Mouse (Mus musculus): ENCODE results near the gene 6430531B16Rik. TPM values are rescaled to one million over a fixed set of nuclear protein-coding genes. Genes with fewer than 3 reads are reported as not detected.

Gene 6430531B16Rik
- total RNA-seq, 2 experiments from 2014 or later: 1.3 to 1.5 TPM

GRCm38 (mm10) chr7:139944291-139945240, 34.0 kb downstream of the 6430531B16Rik start:
- Histone ChIP-seq H3K27ac (no peak overlapping the region), H3K4me3 (peak overlapping the region; percentile 18; the same call in 1 of the 2 replicates)
- no peak for TF ChIP-seq CTCF (conservative IDR thresholded peaks at IDR 0.05)
- no peak for DNase-seq (ENCODE audit: low spot score in 2 of 2)

- H3K4me3 ChIP-seq: peak within 1 kb of the TSS; percentile 18; the same call in 1 of the 2 replicates
- H3K27ac ChIP-seq: no peak within 1 kb of the TSS
- no peak for TF ChIP-seq CTCF (conservative IDR thresholded peaks at IDR 0.05)
- no peak for DNase-seq (ENCODE audit: low spot score in 2 of 2)
Observed at GRCm38 (mm10) chr7:139943674-139944281, 34.8 kb downstream of the 6430531B16Rik start, which contains the start of gene Utf1. Gene Utf1, plus strand, starts transcription at chr7:139943789.

- Histone ChIP-seq H3K4me3 (no peak overlapping the region), H3K27ac (no peak overlapping the region)
- no peak for DNase-seq (ENCODE audit: low spot score in 2 of 2)
- no peak for TF ChIP-seq CTCF (conservative IDR thresholded peaks at IDR 0.05)
Observed at GRCm38 (mm10) chr7:139940476-139941209, 37.9 kb downstream of the 6430531B16Rik start.

- DNase-seq (ENCODE audit: low spot score in 2 of 2): no peak
- no peak overlapping the region for H3K4me3 ChIP-seq
- H3K27ac ChIP-seq: no peak overlapping the region
- TF ChIP-seq CTCF (conservative IDR thresholded peaks at IDR 0.05): no peak
Observed at GRCm38 (mm10) chr7:139937810-139938209, 40.7 kb downstream of the 6430531B16Rik start.

GRCm38 (mm10) chr7:139937138-139937537, 41.4 kb downstream of the 6430531B16Rik start:
- no peak overlapping the region for H3K27ac ChIP-seq
- DNase-seq (ENCODE audit: low spot score in 2 of 2): no peak
- no peak for TF ChIP-seq CTCF (conservative IDR thresholded peaks at IDR 0.05)
- no peak overlapping the region for H3K4me3 ChIP-seq

- no peak for DNase-seq (ENCODE audit: low spot score in 2 of 2)
- TF ChIP-seq CTCF (conservative IDR thresholded peaks at IDR 0.05): no peak
- Histone ChIP-seq H3K4me3 (no peak overlapping the region), H3K27ac (no peak overlapping the region)
Observed at GRCm38 (mm10) chr7:139936705-139937104, 41.9 kb downstream of the 6430531B16Rik start.

- DNase-seq (ENCODE audit: low spot score in 2 of 2): peak in 1 of 2 experiments; percentile 48
- peak; percentile 87 for TF ChIP-seq CTCF (conservative IDR thresholded peaks at IDR 0.05)
- H3K27ac ChIP-seq: no peak overlapping the region
- no peak overlapping the region for H3K4me3 ChIP-seq
Observed at GRCm38 (mm10) chr7:139930732-139931131, 47.8 kb downstream of the 6430531B16Rik start.

Small RNA genes lying within 50 kb of the gene (microRNA-seq; reads per million reads assigned to microRNA genes)
- gene Mir202 (0.96 to 1.3 reads per million in 2 experiments), gene Mir7062 (0.64 to 1.1 reads per million in 2 experiments), gene mmu-mir-7686 (0 reads per million in 2 experiments)

Other genes with a start within 250 kb of the 6430531B16Rik start
- 10 to 100 TPM; 45.8 to 48.8 TPM for gene Adgra1, start 144.6 kb downstream of the 6430531B16Rik start, total RNA-seq (2021)
- gene Kndc1, start 84.1 kb downstream of the 6430531B16Rik start, total RNA-seq (2021): 10 to 100 TPM; 80.3 to 87.0 TPM
- gene Utf1, start 35.0 kb downstream of the 6430531B16Rik start, total RNA-seq (2021): not detected
- gene Adam8, start 13.8 kb upstream of the 6430531B16Rik start, total RNA-seq (2021): 1 to 10 TPM; 3.4 to 6.0 TPM
- 10 to 100 TPM; 24.8 to 28.7 TPM for gene Zfp511, start 57.6 kb upstream of the 6430531B16Rik start, total RNA-seq (2021)
- 10 to 100 TPM; 39.9 to 40.6 TPM for gene Tubgcp2, start 57.9 kb upstream of the 6430531B16Rik start, total RNA-seq (2021)
- gene Msx3, start 70.3 kb upstream of the 6430531B16Rik start, total RNA-seq (2021): under 1 TPM in 1 of 2 experiments, not detected in 1; 0.15 TPM
- 100 to 1,000 TPM; 255 to 267 TPM for gene Caly, start 103.8 kb upstream of the 6430531B16Rik start, total RNA-seq (2021)
- gene Prap1, start 114.6 kb upstream of the 6430531B16Rik start, total RNA-seq (2021): not detected
- gene Fuom, start 123.7 kb upstream of the 6430531B16Rik start, total RNA-seq (2021): 10 to 100 TPM; 46.6 to 48.5 TPM
- 1 to 10 TPM; 4.6 to 6.5 TPM for gene Paox, start 137.0 kb upstream of the 6430531B16Rik start, total RNA-seq (2021)
- 10 to 100 TPM; 60.0 to 63.2 TPM for gene Echs1, start 137.7 kb upstream of the 6430531B16Rik start, total RNA-seq (2021)
- gene Mtg1, start 158.8 kb upstream of the 6430531B16Rik start, total RNA-seq (2021): 10 to 100 TPM; 27.8 to 27.9 TPM
- 100 to 1,000 TPM; 177 to 178 TPM for gene Sprn, start 176.1 kb upstream of the 6430531B16Rik start, total RNA-seq (2021)
- gene Olfr522, start 186.0 kb upstream of the 6430531B16Rik start, total RNA-seq (2021): not detected
- gene Olfr523, start 194.5 kb upstream of the 6430531B16Rik start, total RNA-seq (2021): under 1 TPM; 0.10 to 0.20 TPM
- not detected for gene Olfr524, start 227.2 kb upstream of the 6430531B16Rik start, total RNA-seq (2021)
- gene Cd163l1, start 239.5 kb upstream of the 6430531B16Rik start, total RNA-seq (2021): under 1 TPM; 0.44 to 0.56 TPM